Mouse (Mus musculus) gastrocnemius, adult 8-10 months (tissue): Measurements from ENCODE around the gene Wif1. TPM values are rescaled to one million over a fixed set of nuclear protein-coding genes. Genes with fewer than 3 reads are reported as not detected.

Experiments used
- DNase-seq, 2 experiments: peaks; one replicate each; pipeline ENCODE4 v3.0.0; 2022; ENCODE audit warnings: low spot score in 2 of 2
- total RNA-seq, 4 experiments: library from RNA; stranded (reverse); gene quantifications; 2 replicates each; pipeline ENCODE4 v1.2.4; 2022

Wif1 gene
- total RNA-seq: 1 to 10 TPM in 2 of 4 experiments, under 1 TPM in 2; 0.15 to 2.4 (median 1.0) TPM

GRCm38 (mm10) chr10:121033826-121034568, at the start of gene Wif1:
Wif1 (plus strand) TSS chr10:121033960.
- DNase-seq: peak; percentile 21

DNA sequence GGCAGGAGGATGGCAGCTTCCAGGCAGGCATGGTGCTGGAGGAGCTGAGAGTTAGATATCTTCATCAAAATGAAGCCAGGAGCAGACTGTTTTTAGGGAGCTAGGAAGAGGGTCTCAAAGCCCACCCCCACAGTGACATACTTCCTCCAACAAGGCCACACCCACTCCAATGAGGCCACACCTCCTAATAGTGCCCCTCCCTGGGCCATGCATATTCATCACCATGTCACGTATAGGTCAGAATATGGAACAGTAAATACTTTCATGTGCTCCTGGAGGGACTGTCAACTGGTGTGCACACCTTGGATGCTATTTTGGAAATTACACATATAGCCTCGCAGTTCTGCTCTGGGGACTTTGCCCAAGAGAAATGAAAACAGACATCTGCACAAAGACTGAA, 31.6 kb upstream of the Wif1 start:
- DNase-seq: no peak

- no peak for DNase-seq
Observed at GRCm38 (mm10) chr10:121011496-121011895, 22.3 kb upstream of the Wif1 start.

- DNase-seq: no peak
Observed at GRCm38 (mm10) chr10:121016291-121016690, 17.5 kb upstream of the Wif1 start.

GRCm38 (mm10) chr10:121016711-121017503, 16.9 kb upstream of the Wif1 start:
- DNase-seq: no peak

GRCm38 (mm10) chr10:121022951-121023350, 10.8 kb upstream of the Wif1 start:
- DNase-seq: no peak

DNA sequence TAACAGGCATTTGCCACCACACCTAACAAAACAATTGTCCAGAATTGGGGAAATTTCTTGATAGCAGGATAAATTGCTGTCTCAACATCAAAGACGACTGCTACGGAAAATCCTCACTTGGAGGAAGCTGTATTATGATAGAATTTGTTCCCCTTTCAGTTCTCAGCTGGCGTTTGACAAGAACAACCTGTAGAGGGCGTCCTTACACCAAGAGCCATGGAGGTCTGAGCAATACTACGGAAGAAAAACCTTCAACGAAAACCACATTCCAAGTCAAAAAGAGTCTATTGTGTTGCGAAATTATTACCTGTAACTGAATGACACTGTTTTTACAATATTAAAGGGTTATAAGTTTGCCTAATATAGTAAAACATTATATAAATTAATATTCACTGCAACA, 2.0 kb upstream of the Wif1 start:
- DNase-seq: no peak

- DNase-seq: peak; percentile 41 to 50
Observed at GRCm38 (mm10) chr10:121033128-121033791, 500 bp upstream of the Wif1 start.

- DNase-seq: no peak
Observed at GRCm38 (mm10) chr10:121034569-121034947, 798 bp downstream of the Wif1 start.

DNA sequence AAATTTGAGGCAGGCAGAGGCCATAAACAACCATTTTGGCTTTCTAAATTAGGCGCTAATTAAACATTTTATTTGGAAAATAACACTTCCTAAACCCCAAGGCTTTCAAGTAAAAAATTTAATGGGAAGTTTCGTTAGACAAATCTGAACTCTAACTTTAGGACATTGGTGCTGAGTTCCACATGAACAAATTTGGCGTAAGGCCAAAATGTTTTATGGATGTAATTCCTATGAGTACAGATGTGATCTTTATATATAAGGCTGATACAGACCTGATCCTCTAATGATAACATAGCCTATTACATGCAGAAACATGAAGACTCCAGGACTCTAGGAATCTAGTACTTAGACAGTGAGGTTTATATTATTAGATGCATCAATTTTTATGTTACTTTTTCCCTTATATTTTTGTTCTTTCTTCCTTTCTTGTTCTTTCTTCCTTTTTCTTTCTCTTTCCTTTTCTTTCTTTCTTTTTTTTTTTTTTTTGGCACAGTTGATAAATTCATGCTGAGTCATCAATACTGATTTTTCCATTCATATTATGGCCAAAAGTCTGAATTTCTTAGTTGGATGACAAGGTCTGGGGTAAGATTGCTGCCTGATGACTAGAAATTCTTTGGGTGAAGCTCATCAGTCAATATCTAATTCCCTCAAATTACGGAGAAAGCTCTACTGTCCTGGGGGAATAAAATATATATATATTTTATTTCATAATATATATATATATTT, 5.0 kb downstream of the Wif1 start:
- DNase-seq: no peak

- no peak for DNase-seq
Observed at GRCm38 (mm10) chr10:121040911-121041310, 7.2 kb downstream of the Wif1 start.

- DNase-seq: no peak
Observed at GRCm38 (mm10) chr10:121047440-121047839, 13.7 kb downstream of the Wif1 start.

DNA sequence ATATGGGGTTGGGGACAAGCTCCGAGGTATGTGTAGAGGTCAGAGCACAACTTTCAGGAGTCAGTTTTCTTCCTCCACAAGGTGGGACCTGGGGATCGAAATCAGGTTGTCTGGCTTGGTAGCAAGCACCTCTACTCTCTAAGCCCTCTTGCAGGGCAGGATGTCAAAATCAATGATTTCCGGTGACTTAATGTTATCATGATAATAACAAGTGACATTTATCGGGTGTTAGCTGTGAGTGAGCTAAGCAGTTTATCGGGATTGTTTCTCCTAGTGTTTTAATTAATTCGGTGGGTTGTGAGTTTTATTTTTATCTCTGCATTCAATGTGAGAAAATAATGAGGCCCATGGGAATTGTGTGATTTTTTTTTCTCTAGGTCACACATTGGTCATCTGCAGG, 18.3 kb downstream of the Wif1 start:
- DNase-seq: no peak

DNA sequence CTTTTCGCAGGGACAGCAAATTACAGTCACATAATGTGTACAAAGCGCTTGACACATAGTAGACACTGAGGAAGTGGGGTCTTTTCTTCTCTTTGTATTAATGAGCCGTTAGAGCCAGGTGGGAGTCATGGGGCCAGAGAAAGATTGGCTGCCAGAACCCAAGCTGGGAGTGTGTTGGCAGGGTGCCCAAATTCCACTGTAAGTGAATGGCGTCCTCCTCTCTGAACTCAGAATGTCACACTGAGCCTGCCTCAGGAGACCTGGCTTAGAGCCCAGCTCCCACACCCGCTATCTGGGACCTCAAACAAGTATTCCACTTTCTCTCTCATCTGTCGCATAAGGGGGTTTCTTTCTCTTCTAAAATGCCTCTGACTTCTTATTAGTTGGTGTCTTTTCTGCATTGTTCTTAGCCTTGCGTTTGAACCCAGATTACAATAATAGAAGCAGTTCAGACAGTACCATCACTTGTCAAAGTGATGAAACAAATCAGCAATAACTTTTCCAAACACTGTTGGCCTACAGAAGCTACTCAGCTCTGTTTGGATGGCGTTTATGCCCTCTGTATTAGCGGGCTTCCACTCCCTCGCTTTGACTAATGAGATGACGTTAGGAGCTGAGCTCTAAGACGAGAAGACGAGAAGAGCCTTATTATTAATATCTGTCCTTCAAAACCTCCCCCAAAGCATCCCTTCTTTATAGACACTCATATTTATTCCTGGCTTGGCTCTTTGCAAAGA, 21.9 kb downstream of the Wif1 start:
- DNase-seq: no peak

DNA sequence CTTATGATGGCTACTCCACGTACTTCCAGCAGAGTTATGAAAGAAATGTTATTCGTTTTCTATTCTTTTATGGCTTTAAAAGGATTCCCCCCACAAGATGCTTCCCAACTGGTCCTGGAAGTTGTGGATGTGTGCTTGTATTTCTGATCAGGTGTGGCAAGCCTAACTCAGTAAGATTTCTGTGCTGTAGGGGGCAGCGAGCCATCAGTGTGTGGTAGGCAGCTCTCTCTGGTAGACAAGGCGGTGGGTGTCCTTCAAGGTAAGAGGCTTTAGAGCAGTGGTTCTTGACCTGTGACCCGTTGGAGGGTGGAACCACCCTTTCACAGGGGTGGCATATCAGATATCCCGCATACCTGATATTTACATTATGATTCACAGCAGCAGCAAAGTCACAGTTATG, 23.1 kb downstream of the Wif1 start:
- no peak for DNase-seq

DNA sequence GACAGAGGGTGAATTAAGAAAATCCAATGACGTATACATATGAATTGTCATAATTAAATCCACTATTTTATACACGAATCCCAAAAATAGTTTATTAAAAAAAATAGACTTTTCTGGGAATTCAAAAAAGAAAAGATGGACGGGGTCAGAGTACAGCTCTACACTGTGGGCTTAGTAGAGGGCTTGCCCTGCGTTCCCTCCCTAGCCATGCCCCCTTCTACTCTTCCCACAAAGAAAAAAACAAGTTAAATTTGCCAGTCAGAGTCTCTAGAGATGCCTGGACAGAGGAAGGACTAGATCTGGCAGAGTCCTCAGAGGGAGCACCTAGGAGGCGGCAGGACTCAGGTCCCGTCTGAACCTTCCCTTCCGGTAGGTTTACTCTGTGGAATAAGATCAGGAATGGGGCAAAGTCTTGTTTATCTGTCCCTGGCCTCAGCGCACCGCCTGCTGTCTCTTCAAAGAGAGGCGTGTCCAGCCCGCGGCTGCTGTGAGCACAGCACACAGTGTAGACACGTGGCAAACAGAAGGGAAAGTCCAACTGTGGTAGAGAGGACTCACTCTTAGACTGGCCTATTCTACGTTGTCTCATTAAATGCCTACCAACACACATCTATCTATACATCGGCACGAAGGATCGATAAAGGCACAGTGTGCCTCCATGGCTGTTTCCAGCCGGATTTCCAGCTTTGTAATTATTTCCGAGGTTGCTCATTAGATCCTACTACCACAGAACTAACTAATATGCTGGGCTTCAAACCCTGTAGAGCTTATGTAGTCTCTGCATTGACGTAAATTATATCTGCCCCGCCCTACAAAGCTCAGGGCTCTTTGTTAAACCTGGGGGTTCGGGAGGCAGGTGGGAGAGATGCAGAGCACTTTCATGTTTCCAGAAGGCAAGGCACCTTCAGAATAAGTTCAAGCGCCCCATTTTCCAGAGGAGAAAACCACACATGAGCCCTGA, 25.6 kb downstream of the Wif1 start:
- no peak for DNase-seq

GRCm38 (mm10) chr10:121061336-121061835, 27.6 kb downstream of the Wif1 start:
- no peak for DNase-seq

DNA sequence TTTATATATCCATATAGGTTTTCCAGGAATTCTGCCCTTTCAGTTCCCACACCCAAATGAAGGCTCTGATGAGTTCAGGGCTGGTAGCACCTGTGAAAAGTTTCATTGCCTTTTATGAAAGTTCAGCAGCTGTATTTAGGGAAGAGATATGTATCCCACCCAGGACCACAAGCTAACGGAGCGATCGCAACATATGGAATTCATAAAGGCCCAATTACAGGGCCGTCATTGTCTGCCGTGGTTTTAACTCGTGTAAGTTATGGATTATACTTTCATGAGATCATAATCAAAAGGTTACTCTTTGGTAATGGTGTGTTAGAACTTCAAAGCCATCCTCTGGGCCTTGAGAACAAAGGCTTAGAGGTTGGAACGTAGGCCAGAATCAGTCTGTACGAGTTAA, 28.9 kb downstream of the Wif1 start:
- no peak for DNase-seq

DNA sequence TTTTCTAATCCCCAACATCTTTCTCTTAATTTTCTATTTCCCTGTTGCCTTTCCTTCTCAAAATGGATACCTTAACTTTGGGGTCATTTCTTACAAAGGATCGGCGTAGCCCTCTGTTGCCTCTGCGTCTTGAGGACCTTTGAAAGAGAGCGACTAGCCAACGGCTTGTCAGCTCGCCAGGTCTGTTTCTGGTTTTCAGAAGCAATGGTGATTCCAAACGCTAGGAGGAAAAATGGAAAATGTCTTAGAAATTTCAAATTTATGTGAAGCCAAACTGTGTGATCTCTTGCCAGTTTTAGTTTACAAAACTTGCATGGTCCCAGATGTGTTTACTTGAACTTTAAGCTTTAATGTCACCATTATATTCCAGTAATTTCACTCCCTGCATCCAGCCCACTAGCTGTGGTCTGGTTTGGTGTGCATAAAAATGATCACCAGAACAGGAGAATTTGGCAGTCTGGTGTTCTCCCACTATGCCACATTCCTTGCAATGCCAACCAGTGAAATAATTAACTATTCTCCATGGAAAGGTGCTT, 33.7 kb downstream of the Wif1 start:
- no peak for DNase-seq
